Mouse (Mus musculus) limb, embryonic 11.5 days (tissue): ENCODE measurements around the gene Crat. TPM values are rescaled to one million over a fixed set of nuclear protein-coding genes. Genes with fewer than 3 reads are reported as not detected.

Experiments
- ATAC-seq: fragments of 200-750 bp; cut with Nextera tagmentation; 2 replicates; pipeline ENCODE4 v1.8.0; 2017; ENCODE audit warnings: low read depth; ENCODE audit not compliant: insufficient number of reproducible peaks, low FRiP score, low TSS enrichment
- DNase-seq: peaks from one replicate; pipeline ENCODE4 v3.0.0-alpha.2; 2015; ENCODE audit warnings: low spot score
- H3K27ac ChIP-seq: fragments of 300-500 bp; sonication (generic); replicated peaks from 2 replicates; pipeline ENCODE4 v1.5.1; 2014; ENCODE audit warnings: low read depth, mild to moderate bottlenecking, low read length
- H3K27me3 ChIP-seq: fragments of 300-500 bp; sonication (generic); 2 replicates; pipeline ENCODE4 v1.6.1; 2014; ENCODE audit warnings: mild to moderate bottlenecking, low read length, mixed read lengths; ENCODE audit not compliant: control insufficient read depth, insufficient read depth
- H3K36me3 ChIP-seq: fragments of 300-500 bp; sonication (generic); 2 replicates; pipeline ENCODE4 v1.6.1; 2014; ENCODE audit warnings: mild to moderate bottlenecking, low read length, moderate library complexity, mixed read lengths; ENCODE audit not compliant: control insufficient read depth, insufficient read depth
- H3K4me1 ChIP-seq: fragments of 300-500 bp; sonication (generic); 2 replicates; pipeline ENCODE4 v1.6.1; 2014; ENCODE audit warnings: low read length, mixed read lengths; ENCODE audit not compliant: control insufficient read depth, insufficient read depth
- H3K4me2 ChIP-seq: fragments of 300-500 bp; sonication (generic); 2 replicates; pipeline ENCODE4 v1.6.1; 2014; ENCODE audit warnings: low read depth, mild to moderate bottlenecking, moderate library complexity; ENCODE audit not compliant: severe bottlenecking
- H3K4me3 ChIP-seq: fragments of 300-500 bp; sonication (generic); 2 replicates; pipeline ENCODE4 v1.5.1; 2014; ENCODE audit warnings: low read depth, low read length
- H3K9ac ChIP-seq: fragments of 300-500 bp; sonication (generic); 2 replicates; pipeline ENCODE4 v1.6.1; 2014; ENCODE audit warnings: mild to moderate bottlenecking, low read length
- H3K9me3 ChIP-seq: fragments of 300-500 bp; sonication (generic); 2 replicates; pipeline ENCODE4 v1.6.1; 2016; ENCODE audit warnings: low read length; ENCODE audit not compliant: control insufficient read depth
- WGBS: fragments of 180-500 bp; shearing (Covaris S2); extraction: QIAGEN DNeasy Blood & Tissue Kit; methylation state at CpG from one replicate; pipeline ENCODE4 v1.1.7; 2014; 5-methylcytosine and 5-hydroxymethylcytosine counted together
- polyA plus RNA-seq: library from polyadenylated mRNA; unstranded; fragments of >200 nt; fragmentation: Nextera tagmentation; extraction: Ambion mirVana; gene quantifications from 2 replicates; pipeline ENCODE4 v1.2.1, GENCODE M21; 2014

The Crat gene
- polyA plus RNA-seq, 1 experiment from 2014 or later, result 27.9 TPM

DNA sequence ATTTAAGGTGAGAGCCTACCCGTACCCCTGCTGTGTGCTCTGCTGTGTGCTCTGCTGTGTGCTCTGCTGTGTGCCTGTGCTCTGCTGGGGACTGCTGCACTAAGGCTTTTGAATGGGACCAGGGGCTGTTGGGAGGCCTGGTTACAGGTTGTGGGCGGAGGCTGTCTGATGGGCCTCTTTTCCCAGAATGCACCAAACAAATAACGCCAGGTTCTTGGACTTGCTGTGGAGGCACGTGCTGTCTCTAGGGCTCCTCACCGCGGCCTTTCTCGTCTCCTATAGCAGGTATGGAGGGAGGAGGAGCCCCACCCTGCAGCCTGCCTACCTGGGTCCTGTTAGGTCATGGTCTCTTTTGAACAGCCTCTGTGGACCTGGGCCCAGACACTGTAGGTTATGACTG is 19.4 kb downstream of the Crat start:
- DNase-seq (no peak), ATAC-seq (no peak)
- H3K4me1 ChIP-seq, result peaks cover 10% of the 10 kb centered on the region
- H3K9me3 ChIP-seq, result 0 out of 2 replicates have a peak, but pooled peaks cover 2% of the 10 kb centered on the region
- H3K36me3 ChIP-seq, result peaks cover 16% of the 10 kb centered on the region
- no peak overlapping the region for H3K27ac ChIP-seq
- H3K4me2 ChIP-seq, result no peak overlapping the region
- H3K9ac ChIP-seq, result peak overlapping the region; percentile 23; the same call in 1 of the 2 replicates
- H3K4me3 ChIP-seq, result no peak overlapping the region
- WGBS, result 91% methylated on average over 7 of the region's 7 CpGs
- no peaks in the 10 kb centered on the region for H3K27me3 ChIP-seq

DNA sequence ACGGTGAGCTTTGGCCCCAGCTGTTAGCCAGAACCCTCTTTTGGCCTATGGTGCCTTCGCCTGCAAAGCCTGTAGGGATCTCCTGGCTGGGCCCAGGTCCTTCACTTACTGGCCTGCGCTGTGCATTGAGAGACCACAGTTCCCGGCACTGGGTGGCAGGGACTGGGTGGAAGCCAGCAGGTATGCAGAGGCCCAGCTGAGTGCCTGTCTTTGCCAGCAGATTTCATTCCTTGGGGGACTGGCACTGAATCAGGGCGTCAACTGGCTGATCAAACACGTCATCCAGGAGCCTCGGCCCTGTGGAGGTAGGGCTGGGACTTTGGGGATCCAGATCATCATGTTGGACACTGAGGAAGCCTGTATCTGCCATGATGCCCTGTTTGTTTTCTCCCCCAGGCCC is 19.9 kb downstream of the Crat start:
- no peaks in the 10 kb centered on the region for H3K27me3 ChIP-seq
- H3K9me3 ChIP-seq, result 0 out of 2 replicates have a peak, but pooled peaks cover 2% of the 10 kb centered on the region
- H3K4me2 ChIP-seq, result no peak overlapping the region
- H3K4me1 ChIP-seq, result peaks cover 11% of the 10 kb centered on the region
- no peak for DNase-seq
- H3K36me3 ChIP-seq, result peaks cover 16% of the 10 kb centered on the region
- no peak overlapping the region for H3K27ac ChIP-seq
- no peak overlapping the region for H3K4me3 ChIP-seq
- no peak overlapping the region; the same call in 1 of the 2 replicates for H3K9ac ChIP-seq
- 93% methylated on average over 7 of the region's 7 CpGs for WGBS
- ATAC-seq, result no peak

DNA sequence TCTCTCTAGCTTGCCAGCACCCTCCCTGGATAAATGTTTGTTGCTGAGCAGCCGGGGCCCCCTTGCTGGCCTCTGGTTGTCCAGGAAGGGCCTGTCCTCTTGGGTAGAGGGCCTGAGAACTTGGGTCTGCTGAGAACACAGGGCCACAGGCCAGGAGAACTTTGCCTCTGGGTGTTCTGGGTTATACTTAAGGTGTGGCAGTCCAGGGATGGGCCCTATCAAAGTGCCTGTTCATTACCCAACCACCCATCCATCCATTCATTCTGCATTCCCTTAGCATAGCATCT is 22.3 kb downstream of the Crat start:
- DNase-seq (no peak), ATAC-seq (no peak)
- 74% methylated on average over 1 of the region's 1 CpGs for WGBS
- peaks cover 11% of the 10 kb centered on the region for H3K4me1 ChIP-seq
- peak overlapping the region; percentile 87 for H3K4me3 ChIP-seq
- H3K9ac ChIP-seq, result peak overlapping the region; percentile 72
- H3K36me3 ChIP-seq, result peaks cover 12% of the 10 kb centered on the region
- 0 out of 2 replicates have a peak, but pooled peaks cover 2% of the 10 kb centered on the region for H3K9me3 ChIP-seq
- H3K27ac ChIP-seq, result peak overlapping the region; percentile 74; the same call in 1 of the 2 replicates
- peak overlapping the region; percentile 93 for H3K4me2 ChIP-seq
- H3K27me3 ChIP-seq, result no peaks in the 10 kb centered on the region

- peak overlapping the region; percentile 93 for H3K4me2 ChIP-seq
- H3K9ac ChIP-seq, result peak overlapping the region; percentile 72
- H3K36me3 ChIP-seq, result peaks cover 9% of the 10 kb centered on the region
- ATAC-seq (peak; percentile 81), DNase-seq (peak; percentile 88)
- H3K4me1 ChIP-seq, result peaks cover 11% of the 10 kb centered on the region
- peak overlapping the region; percentile 74 for H3K27ac ChIP-seq
- peak overlapping the region; percentile 87 for H3K4me3 ChIP-seq
- H3K27me3 ChIP-seq, result no peaks in the 10 kb centered on the region
- 0 out of 2 replicates have a peak, but pooled peaks cover 2% of the 10 kb centered on the region for H3K9me3 ChIP-seq
- WGBS, result under 1% methylated on average over 53 of the region's 54 CpGs
Measured at GRCm38 (mm10) chr2:30392577-30393369, 22.8 kb downstream of the Crat start.

DNA sequence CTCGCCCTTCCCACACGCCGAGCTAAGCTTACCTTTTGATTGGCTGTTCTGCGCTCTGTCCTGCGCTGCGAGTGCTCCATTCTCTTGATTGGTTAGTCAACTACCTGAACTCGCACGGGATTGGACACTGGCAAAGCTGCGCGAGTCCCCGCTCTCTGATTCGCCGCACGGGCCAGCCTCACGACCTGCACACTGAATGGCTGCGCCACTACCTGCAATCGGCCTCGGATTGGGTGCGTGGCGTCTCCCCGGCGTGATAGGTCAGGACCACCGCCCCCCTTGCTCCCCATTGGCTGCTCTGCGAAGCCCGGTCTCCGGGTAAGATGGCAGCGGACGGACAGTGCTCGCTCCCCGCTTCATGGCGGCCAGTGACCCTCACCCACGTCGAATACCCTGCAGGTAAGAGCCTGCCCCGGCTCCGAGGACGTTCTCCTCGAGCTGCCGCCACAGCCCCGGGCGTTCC is 23.5 kb downstream of the Crat start, which contains the start of gene Dolpp1:
Gene Dolpp1, plus strand, starts transcription at position 141 of the 463 bp plus-strand sequence.
- H3K4me3 ChIP-seq, result peak within 1 kb of the TSS; percentile 87
- H3K9me3 ChIP-seq, result 0 out of 2 replicates have a peak, but pooled peaks cover 2% of the 10 kb centered on the region
- H3K27me3 ChIP-seq, result no peaks in the 10 kb centered on the region
- peak within 1 kb of the TSS; percentile 93 for H3K4me2 ChIP-seq
- peak within 1 kb of the TSS; percentile 72 for H3K9ac ChIP-seq
- WGBS, result under 1% methylated on average over 40 of the region's 40 CpGs
- ATAC-seq, result peak; percentile 99
- peaks cover 11% of the 10 kb centered on the region for H3K4me1 ChIP-seq
- DNase-seq, result peak; percentile 98
- peaks cover 3% of the 10 kb centered on the region; the same call in 1 of the 2 replicates for H3K36me3 ChIP-seq
- peak within 1 kb of the TSS; percentile 74 for H3K27ac ChIP-seq

DNA sequence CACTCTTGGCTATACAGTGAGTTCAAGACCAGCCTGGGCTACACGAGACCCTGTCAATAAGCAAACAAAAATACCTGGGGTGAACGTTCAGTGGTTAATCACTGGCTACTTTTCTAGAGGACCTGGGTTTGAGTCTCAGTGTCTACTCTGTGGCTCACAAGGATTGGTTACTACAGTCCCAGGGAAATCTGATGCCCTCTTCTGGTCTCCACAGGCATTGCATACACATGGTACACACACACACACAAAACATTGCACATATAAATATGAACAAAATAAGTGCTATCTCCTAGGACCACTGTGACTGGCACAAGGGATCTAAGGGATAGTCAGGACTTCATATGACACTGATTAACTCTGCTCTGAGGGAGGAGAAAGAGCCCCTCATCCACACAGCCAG is 26.6 kb downstream of the Crat start:
- 87% methylated on average over 2 of the region's 2 CpGs for WGBS
- DNase-seq (no peak), ATAC-seq (no peak)
- H3K4me2 ChIP-seq, result no peak overlapping the region
- H3K9me3 ChIP-seq, result 0 out of 2 replicates have a peak, but pooled peaks cover 2% of the 10 kb centered on the region
- no peak overlapping the region for H3K9ac ChIP-seq
- no peak overlapping the region for H3K4me3 ChIP-seq
- no peaks in the 10 kb centered on the region; the same call in 1 of the 2 replicates for H3K36me3 ChIP-seq
- H3K27ac ChIP-seq, result no peak overlapping the region
- H3K27me3 ChIP-seq, result no peaks in the 10 kb centered on the region
- H3K4me1 ChIP-seq, result peaks cover 11% of the 10 kb centered on the region

GRCm38 (mm10) chr2:30386913-30387312 is 28.7 kb downstream of the Crat start:
- H3K27ac ChIP-seq, result no peak overlapping the region
- 86% methylated on average over 9 of the region's 9 CpGs for WGBS
- H3K4me1 ChIP-seq, result peaks cover 3% of the 10 kb centered on the region; the same call in 1 of the 2 replicates
- no peak overlapping the region for H3K9ac ChIP-seq
- peaks cover 10% of the 10 kb centered on the region for H3K36me3 ChIP-seq
- no peaks in the 10 kb centered on the region for H3K27me3 ChIP-seq
- H3K4me2 ChIP-seq, result no peak overlapping the region
- DNase-seq (no peak), ATAC-seq (no peak)
- no peak overlapping the region for H3K4me3 ChIP-seq
- H3K9me3 ChIP-seq, result 0 out of 2 replicates have a peak, but pooled peaks cover 2% of the 10 kb centered on the region

- Histone ChIP-seq H3K9ac (no peak overlapping the region), H3K4me3 (no peak overlapping the region), H3K36me3 (peaks cover 15% of the 10 kb centered on the region), H3K27me3 (no peaks in the 10 kb centered on the region), H3K4me1 (no peaks in the 10 kb centered on the region), H3K9me3 (no peaks in the 10 kb centered on the region), H3K4me2 (no peak overlapping the region), H3K27ac (no peak overlapping the region)
- no peak for DNase-seq
- ATAC-seq, result no peak
- WGBS, result 87% methylated on average over 4 of the region's 4 CpGs
Measured at GRCm38 (mm10) chr2:30385591-30385990, 30.0 kb downstream of the Crat start.
